Comparison of ENCODE assay signal across 13 mouse cellular contexts in genomic region chr4:145074276-145074675, GRCm38 (mm10).
DNase-seq lines count a peak whose midpoint lies in the region; ATAC-seq and TF ChIP-seq lines count a peak whose summit lies in the region.
"Had no signal": no experiment of that assay in that cellular context is flagged by ENCODE, and none has a peak within 500 bp of the region (broad histone marks: within the 10 kb centered on the region; RNA-seq: fewer than 3 reads in every experiment).

No protein-coding gene starts in this region.

- no peak overlapping the region for H3K9ac ChIP-seq in kidney, embryonic 15.5 days
- H3K9ac ChIP-seq in liver, embryonic 15.5 days: no peak overlapping the region
- H3K9ac ChIP-seq in stomach, postnatal 0 days (ENCODE audit: low read length): no peak overlapping the region
- H3K9ac ChIP-seq: forebrain, embryonic 15.5 days; limb, embryonic 13.5 days; neural tube, embryonic 15.5 days had no signal

- TF ChIP-seq EP300 in stomach, postnatal 0 days (optimal IDR thresholded peaks at IDR 0.05): no peak

- TF ChIP-seq CTCF in stomach, postnatal 0 days (IDR thresholded peaks at IDR 0.05; ENCODE audit: low read depth): no peak

- no peaks in the 10 kb centered on the region for H3K27me3 ChIP-seq in kidney, embryonic 15.5 days
- H3K27me3 ChIP-seq in liver, embryonic 15.5 days: no peaks in the 10 kb centered on the region
- H3K27me3 ChIP-seq in stomach, postnatal 0 days (ENCODE audit: control insufficient read depth, insufficient read depth, low read length): no peaks in the 10 kb centered on the region
- H3K27me3 ChIP-seq: forebrain, embryonic 15.5 days; limb, embryonic 13.5 days; neural tube, embryonic 15.5 days had no signal

- ATAC-seq in kidney, embryonic 15.5 days (replicated peaks; ENCODE audit: low FRiP score): 0 out of 2 replicates have a peak, but pooled peaks have one; percentile 12
- ATAC-seq in liver, embryonic 15.5 days (ENCODE audit: insufficient read depth): peak; percentile 74
- peak; percentile 94 for ATAC-seq in stomach, postnatal 0 days (ENCODE audit: low FRiP score, low TSS enrichment)
- ATAC-seq: forebrain, embryonic 15.5 days had no signal

- H3K4me3 ChIP-seq in kidney, embryonic 15.5 days (replicated peaks): no peak overlapping the region
- H3K4me3 ChIP-seq in liver, embryonic 15.5 days (replicated peaks): no peak overlapping the region
- no peak overlapping the region for H3K4me3 ChIP-seq in stomach, postnatal 0 days (ENCODE audit: low read depth, low read length)
- H3K4me3 ChIP-seq: forebrain, embryonic 15.5 days; limb, embryonic 13.5 days; neural tube, embryonic 15.5 days had no signal

- H3K27ac ChIP-seq in kidney, embryonic 15.5 days: no peak overlapping the region
- peak overlapping the region; percentile 59; the same call in 1 of the 2 replicates for H3K27ac ChIP-seq in liver, embryonic 15.5 days (replicated peaks)
- peak overlapping the region; percentile 67 for H3K27ac ChIP-seq in stomach, postnatal 0 days (replicated peaks)
- H3K27ac ChIP-seq: forebrain, embryonic 15.5 days; limb, embryonic 13.5 days; neural tube, embryonic 15.5 days had no signal

- no peaks in the 10 kb centered on the region for H3K9me3 ChIP-seq in kidney, embryonic 15.5 days (replicated peaks)
- H3K9me3 ChIP-seq in liver, embryonic 15.5 days (replicated peaks): no peaks in the 10 kb centered on the region
- H3K9me3 ChIP-seq in stomach, postnatal 0 days (ENCODE audit: control insufficient read depth, low read length): no peaks in the 10 kb centered on the region
- H3K9me3 ChIP-seq: forebrain, embryonic 15.5 days; neural tube, embryonic 15.5 days had no signal

- DNase-seq in kidney, adult 18-20 months: no peak
- DNase-seq in kidney, postnatal 36 days: peak; percentile 11 to 56
- peak; percentile 66 for DNase-seq in stomach, postnatal 0 days (ENCODE audit: low spot score)
- no peak for DNase-seq in left cerebral cortex, adult 11 months (ENCODE audit: low spot score)
- DNase-seq in thymus, postnatal 10 days (ENCODE audit: low spot score in 2 of 2): no peak
- DNase-seq: cerebellum, adult 11-12 months; heart, postnatal 4 days; layer of hippocampus, postnatal 36 days had no signal

- H3K4me2 ChIP-seq in kidney, embryonic 15.5 days: no peak overlapping the region
- no peak overlapping the region for H3K4me2 ChIP-seq in liver, embryonic 15.5 days
- no peak overlapping the region for H3K4me2 ChIP-seq in stomach, postnatal 0 days (replicated peaks; ENCODE audit: low read depth)
- H3K4me2 ChIP-seq: forebrain, embryonic 15.5 days; limb, embryonic 13.5 days; neural tube, embryonic 15.5 days had no signal

- H3K36me3 ChIP-seq in kidney, embryonic 15.5 days: peaks cover 87% of the 10 kb centered on the region
- H3K36me3 ChIP-seq in liver, embryonic 15.5 days (replicated peaks): peaks cover 84% of the 10 kb centered on the region
- peaks cover 24% of the 10 kb centered on the region for H3K36me3 ChIP-seq in stomach, postnatal 0 days (ENCODE audit: control insufficient read depth, insufficient read depth, low read length)

- H3K4me1 ChIP-seq in kidney, embryonic 15.5 days: no peaks in the 10 kb centered on the region
- peaks cover 12% of the 10 kb centered on the region for H3K4me1 ChIP-seq in liver, embryonic 15.5 days (replicated peaks)
- H3K4me1 ChIP-seq in stomach, postnatal 0 days (replicated peaks; ENCODE audit: control insufficient read depth, insufficient read depth): no peaks in the 10 kb centered on the region
- H3K4me1 ChIP-seq: forebrain, embryonic 15.5 days; limb, embryonic 13.5 days; neural tube, embryonic 15.5 days had no signal

- WGBS in kidney, embryonic 15.5 days: 76% methylated on average over 2 of the region's 2 CpGs
- WGBS in liver, embryonic 15.5 days (ENCODE audit: insufficient replicate concordance): 72% methylated on average over 2 of the region's 2 CpGs
- 54% methylated on average over 2 of the region's 2 CpGs for WGBS in stomach, postnatal 0 days

Comparison
In these comparisons a context has a peak if more than half of its experiments do, and no peak if none do; other contexts are left out.
1. DNase-seq: peak in kidney, postnatal 36 days (2 of 2) and stomach, postnatal 0 days (single experiment); none in kidney, adult 18-20 months (single experiment), left cerebral cortex, adult 11 months (single experiment) and thymus, postnatal 10 days (0 of 2).
2. ATAC-seq: peak in every context shown above with its lines; median percentile 94 in stomach, postnatal 0 days; 74 in liver, embryonic 15.5 days; 12 in kidney, embryonic 15.5 days.